Mouse (Mus musculus): ENCODE data around the gene Aurka. TPM values are rescaled to one million over a fixed set of nuclear protein-coding genes. Genes with fewer than 3 reads are reported as not detected.

Gene Aurka
- polyA plus RNA-seq, 1 experiment from 2014 or later: 102 TPM

GRCm38 (mm10) chr2:172349776-172350175 is 20.6 kb downstream of the Aurka start:
- Histone ChIP-seq H3K4me2 (peak overlapping the region; percentile 47), H3K36me3 (peaks cover 23% of the 10 kb centered on the region), H3K27me3 (replicated peaks) (no peaks in the 10 kb centered on the region), H3K9me3 (replicated peaks) (no peaks in the 10 kb centered on the region), H3K9ac (no peak overlapping the region), H3K27ac (ENCODE audit: poor library complexity, severe bottlenecking) (no peak overlapping the region), H3K4me1 (replicated peaks) (peaks cover 37% of the 10 kb centered on the region), H3K4me3 (no peak overlapping the region)
- ATAC-seq (ENCODE audit: insufficient number of reproducible peaks, low FRiP score): no peak
- whole genome bisulfite sequencing: 72% methylated on average over 14 of the region's 14 CpGs

GRCm38 (mm10) chr2:172348297-172348950 is 21.9 kb downstream of the Aurka start:
- H3K9me3 ChIP-seq (replicated peaks): 0 out of 2 replicates have a peak, but pooled peaks cover under 1% of the 10 kb centered on the region
- H3K27ac ChIP-seq (ENCODE audit: poor library complexity, severe bottlenecking): peak overlapping the region; percentile 76
- 0 out of 2 replicates have a peak overlapping the region, but pooled peaks have one; percentile 39 for H3K9ac ChIP-seq
- peak overlapping the region; percentile 24; the same call in 1 of the 2 replicates for H3K4me3 ChIP-seq
- peak; percentile 57 for ATAC-seq (ENCODE audit: insufficient number of reproducible peaks, low FRiP score)
- no peaks in the 10 kb centered on the region for H3K27me3 ChIP-seq (replicated peaks)
- WGBS: 22% methylated on average over 3 of the region's 3 CpGs
- peaks cover 12% of the 10 kb centered on the region; the same call in 1 of the 2 replicates for H3K36me3 ChIP-seq
- H3K4me2 ChIP-seq: peak overlapping the region; percentile 91
- H3K4me1 ChIP-seq (replicated peaks): peaks cover 42% of the 10 kb centered on the region

GRCm38 (mm10) chr2:172346933-172347611 is 23.3 kb downstream of the Aurka start:
- ATAC-seq (ENCODE audit: insufficient number of reproducible peaks, low FRiP score): peak; percentile 66
- Histone ChIP-seq H3K9ac (peak overlapping the region; percentile 83; the same call in 1 of the 2 replicates), H3K9me3 (replicated peaks) (0 out of 2 replicates have a peak, but pooled peaks cover 4% of the 10 kb centered on the region), H3K4me1 (replicated peaks) (peaks cover 42% of the 10 kb centered on the region), H3K4me2 (peak overlapping the region; percentile 91), H3K36me3 (no peaks in the 10 kb centered on the region), H3K27me3 (replicated peaks) (no peaks in the 10 kb centered on the region), H3K27ac (ENCODE audit: poor library complexity, severe bottlenecking) (peak overlapping the region; percentile 76), H3K4me3 (peak overlapping the region; percentile 77)
- WGBS: 49% methylated on average over 8 of the region's 8 CpGs

GRCm38 (mm10) chr2:172346034-172346929 is 24.1 kb downstream of the Aurka start:
- peak overlapping the region; percentile 61 for H3K27ac ChIP-seq (ENCODE audit: poor library complexity, severe bottlenecking)
- 9% methylated on average over 31 of the region's 31 CpGs for WGBS
- H3K4me2 ChIP-seq: peak overlapping the region; percentile 91
- H3K4me1 ChIP-seq (replicated peaks): peaks cover 42% of the 10 kb centered on the region
- no peaks in the 10 kb centered on the region for H3K36me3 ChIP-seq
- peak overlapping the region; percentile 83 for H3K9ac ChIP-seq
- H3K4me3 ChIP-seq: peak overlapping the region; percentile 77
- ATAC-seq (ENCODE audit: insufficient number of reproducible peaks, low FRiP score): no peak
- H3K27me3 ChIP-seq (replicated peaks): no peaks in the 10 kb centered on the region
- 0 out of 2 replicates have a peak, but pooled peaks cover 4% of the 10 kb centered on the region for H3K9me3 ChIP-seq (replicated peaks)

GRCm38 (mm10) chr2:172345258-172345738 is 25.0 kb downstream of the Aurka start, which contains the start of gene Fam210b:
Gene Fam210b (plus strand): TSS chr2:172345565.
- 0 out of 2 replicates have a peak, but pooled peaks cover 4% of the 10 kb centered on the region for H3K9me3 ChIP-seq (replicated peaks)

GRCm38 (mm10) chr2:172344669-172345068 is 25.7 kb downstream of the Aurka start:
- H3K4me2 ChIP-seq: peak overlapping the region; percentile 91
- peaks cover 38% of the 10 kb centered on the region for H3K4me1 ChIP-seq (replicated peaks)
- H3K27ac ChIP-seq (ENCODE audit: poor library complexity, severe bottlenecking): peak overlapping the region; percentile 26; the same call in 1 of the 2 replicates
- no peaks in the 10 kb centered on the region for H3K36me3 ChIP-seq
- H3K27me3 ChIP-seq (replicated peaks): no peaks in the 10 kb centered on the region
- H3K4me3 ChIP-seq: peak overlapping the region; percentile 77
- ATAC-seq (ENCODE audit: insufficient number of reproducible peaks, low FRiP score): no peak
- 0 out of 2 replicates have a peak overlapping the region, but pooled peaks have one; percentile 20 for H3K9ac ChIP-seq
- 0 out of 2 replicates have a peak, but pooled peaks cover 4% of the 10 kb centered on the region for H3K9me3 ChIP-seq (replicated peaks)
- WGBS: 34% methylated on average over 5 of the region's 5 CpGs

More at GRCm38 (mm10) chr2:172345258-172345738, 25.0 kb downstream of the Aurka start, which contains the start of gene Fam210b:
- Histone ChIP-seq H3K9ac (peak within 1 kb of the TSS; percentile 83), H3K27ac (ENCODE audit: poor library complexity, severe bottlenecking) (peak within 1 kb of the TSS; percentile 61), H3K4me3 (peak within 1 kb of the TSS; percentile 77), H3K4me2 (peak within 1 kb of the TSS; percentile 91), H3K36me3 (no peaks in the 10 kb centered on the region), H3K4me1 (replicated peaks) (peaks cover 38% of the 10 kb centered on the region), H3K27me3 (replicated peaks) (no peaks in the 10 kb centered on the region)
- WGBS: under 1% methylated on average over 32 of the region's 35 CpGs
- peak; percentile 93 for ATAC-seq (ENCODE audit: insufficient number of reproducible peaks, low FRiP score)

GRCm38 (mm10) chr2:172343751-172344150 is 26.6 kb downstream of the Aurka start:
- 93% methylated on average over 7 of the region's 7 CpGs for WGBS

GRCm38 (mm10) chr2:172341606-172342005 is 28.7 kb downstream of the Aurka start:
- 46% methylated on average over 5 of the region's 5 CpGs for WGBS
- Histone ChIP-seq H3K27ac (ENCODE audit: poor library complexity, severe bottlenecking) (no peak overlapping the region), H3K4me1 (replicated peaks) (peaks cover 11% of the 10 kb centered on the region), H3K27me3 (replicated peaks) (no peaks in the 10 kb centered on the region), H3K9ac (no peak overlapping the region), H3K4me3 (no peak overlapping the region), H3K36me3 (no peaks in the 10 kb centered on the region), H3K4me2 (no peak overlapping the region), H3K9me3 (replicated peaks) (peaks cover 8% of the 10 kb centered on the region; the same call in 1 of the 2 replicates)
- ATAC-seq (ENCODE audit: insufficient number of reproducible peaks, low FRiP score): no peak

More at GRCm38 (mm10) chr2:172343751-172344150, 26.6 kb downstream of the Aurka start:
- H3K4me3 ChIP-seq: no peak overlapping the region
- no peaks in the 10 kb centered on the region for H3K27me3 ChIP-seq (replicated peaks)
- H3K27ac ChIP-seq (ENCODE audit: poor library complexity, severe bottlenecking): no peak overlapping the region
- no peak for ATAC-seq (ENCODE audit: insufficient number of reproducible peaks, low FRiP score)
- peaks cover 8% of the 10 kb centered on the region; the same call in 1 of the 2 replicates for H3K9me3 ChIP-seq (replicated peaks)
- H3K9ac ChIP-seq: no peak overlapping the region
- no peaks in the 10 kb centered on the region for H3K36me3 ChIP-seq
- H3K4me2 ChIP-seq: no peak overlapping the region
- peaks cover 30% of the 10 kb centered on the region for H3K4me1 ChIP-seq (replicated peaks)

GRCm38 (mm10) chr2:172340936-172341335 is 29.4 kb downstream of the Aurka start:
- Histone ChIP-seq H3K9ac (no peak overlapping the region), H3K4me1 (replicated peaks) (peaks cover 8% of the 10 kb centered on the region; the same call in 1 of the 2 replicates), H3K9me3 (replicated peaks) (peaks cover 8% of the 10 kb centered on the region; the same call in 1 of the 2 replicates), H3K4me3 (no peak overlapping the region), H3K27me3 (replicated peaks) (no peaks in the 10 kb centered on the region), H3K36me3 (no peaks in the 10 kb centered on the region), H3K27ac (ENCODE audit: poor library complexity, severe bottlenecking) (no peak overlapping the region), H3K4me2 (no peak overlapping the region)
- WGBS: 54% methylated on average over 3 of the region's 3 CpGs
- ATAC-seq (ENCODE audit: insufficient number of reproducible peaks, low FRiP score): no peak

- no peaks in the 10 kb centered on the region for H3K27me3 ChIP-seq (replicated peaks)
- H3K4me2 ChIP-seq: no peak overlapping the region
- no peaks in the 10 kb centered on the region for H3K4me1 ChIP-seq (replicated peaks)
- H3K9me3 ChIP-seq (replicated peaks): peaks cover 7% of the 10 kb centered on the region; the same call in 1 of the 2 replicates
- H3K4me3 ChIP-seq: no peak overlapping the region
- WGBS: 80% methylated on average over 19 of the region's 19 CpGs
- H3K36me3 ChIP-seq: no peaks in the 10 kb centered on the region
- H3K9ac ChIP-seq: no peak overlapping the region
- H3K27ac ChIP-seq (ENCODE audit: poor library complexity, severe bottlenecking): no peak overlapping the region
- ATAC-seq (ENCODE audit: insufficient number of reproducible peaks, low FRiP score): no peak
These were observed 32.0 kb downstream of the Aurka start for GRCm38 (mm10) chr2:172338206-172338942.

Data from heart, embryonic 12.5 days (tissue).